Mouse (Mus musculus): ENCODE results near the gene Cep63.

- TF ChIP-seq CTCF (IDR thresholded peaks at IDR 0.05; ENCODE audit: extremely low read depth, insufficient read depth, insufficient read length, insufficient replicate concordance) (no peak), POLR2A (IDR thresholded peaks at IDR 0.05; ENCODE audit: low read depth, low read length) (no peak)
These were observed 1.1 kb upstream of the Cep63 start for GRCm38 (mm10) chr9:102627442-102627841.

Data from spleen, adult 2 months (tissue).